Mouse (Mus musculus): ENCODE results near the gene Acad10. TPM values are rescaled to one million over a fixed set of nuclear protein-coding genes. Genes with fewer than 3 reads are reported as not detected.

Acad10 gene
- polyA plus RNA-seq, 2 experiments: 1.7 to 2.2 TPM

GRCm38 (mm10) chr5:121594714-121595313 is 65.5 kb downstream of the Acad10 start:
- H3K4me2 ChIP-seq (ENCODE audit: low read depth): peak overlapping the region; percentile 93
- H3K4me1 ChIP-seq (replicated peaks; ENCODE audit: control insufficient read depth in 2 of 2, insufficient read depth in 2 of 2, low read length in 1 of 2): peaks cover 15 to 38% of the 10 kb centered on the region in 2 experiments
- no peaks in the 10 kb centered on the region for H3K9me3 ChIP-seq (ENCODE audit: control insufficient read depth, low read length)
- no peak for DNase-seq (ENCODE audit: low read depth in 3 of 3, low spot score in 3 of 3)
- no peaks in the 10 kb centered on the region for H3K36me3 ChIP-seq (replicated peaks; ENCODE audit: control insufficient read depth, insufficient read depth, low read depth)
- H3K27me3 ChIP-seq (ENCODE audit: control insufficient read depth, insufficient read depth, low read length): no peaks in the 10 kb centered on the region
- H3K4me3 ChIP-seq (ENCODE audit: insufficient read depth in 1 of 2, low read depth in 2 of 2, low read length in 2 of 2): no peak overlapping the region; a peak in 1 of 4 replicates
- H3K9ac ChIP-seq (replicated peaks): no peak overlapping the region; the same call in 1 of the 2 replicates
- no peak overlapping the region for H3K27ac ChIP-seq
- TF ChIP-seq CTCF (IDR thresholded peaks at IDR 0.05; ENCODE audit: low read depth) (no peak), EP300 (IDR thresholded peaks at IDR 0.05; ENCODE audit: low read depth) (no peak)
- ATAC-seq (ENCODE audit: insufficient read depth): no peak
- 65% methylated on average over 6 of the region's 6 CpGs for WGBS (ENCODE audit: insufficient replicate concordance)

- WGBS (ENCODE audit: insufficient replicate concordance): 2% methylated on average over 47 of the region's 47 CpGs
- H3K9me3 ChIP-seq (ENCODE audit: control insufficient read depth, low read length): no peaks in the 10 kb centered on the region
- H3K9ac ChIP-seq (replicated peaks): peak within 1 kb of the TSS; percentile 83
- peak within 1 kb of the TSS; percentile 90 for H3K27ac ChIP-seq
- TF ChIP-seq CTCF (IDR thresholded peaks at IDR 0.05; ENCODE audit: low read depth) (peak; percentile 59), EP300 (IDR thresholded peaks at IDR 0.05; ENCODE audit: low read depth) (0 out of 2 replicates have a peak, but pooled peaks have one; percentile 12)
- ATAC-seq (ENCODE audit: insufficient read depth) (peak; percentile 91), DNase-seq (ENCODE audit: low read depth in 3 of 3, low spot score in 3 of 3) (peak; percentile 70 to 77 (median 77))
- H3K4me3 ChIP-seq (ENCODE audit: insufficient read depth in 1 of 2, low read depth in 2 of 2, low read length in 2 of 2): peak within 1 kb of the TSS; percentile 68 to 75
- H3K4me1 ChIP-seq (replicated peaks; ENCODE audit: control insufficient read depth in 2 of 2, insufficient read depth in 2 of 2, low read length in 1 of 2): peaks cover 15 to 38% of the 10 kb centered on the region in 2 experiments
- peak within 1 kb of the TSS; percentile 93 for H3K4me2 ChIP-seq (ENCODE audit: low read depth)
- no peaks in the 10 kb centered on the region for H3K36me3 ChIP-seq (replicated peaks; ENCODE audit: control insufficient read depth, insufficient read depth, low read depth)
- no peaks in the 10 kb centered on the region for H3K27me3 ChIP-seq (ENCODE audit: control insufficient read depth, insufficient read depth, low read length)
Measured at GRCm38 (mm10) chr5:121593451-121594401, 66.6 kb downstream of the Acad10 start, which contains the start of gene Aldh2. Gene Aldh2, minus strand, starts transcription at chr5:121593824.

- Histone ChIP-seq H3K9me3 (ENCODE audit: control insufficient read depth, low read length) (no peaks in the 10 kb centered on the region), H3K9ac (replicated peaks) (peak overlapping the region; percentile 83), H3K27me3 (ENCODE audit: control insufficient read depth, insufficient read depth, low read length) (no peaks in the 10 kb centered on the region), H3K4me3 (ENCODE audit: insufficient read depth in 1 of 2, low read depth in 2 of 2, low read length in 2 of 2) (peak overlapping the region; percentile 68 to 75), H3K4me2 (ENCODE audit: low read depth) (peak overlapping the region; percentile 93), H3K36me3 (replicated peaks; ENCODE audit: control insufficient read depth, insufficient read depth, low read depth) (no peaks in the 10 kb centered on the region), H3K27ac (peak overlapping the region; percentile 47; the same call in 1 of the 2 replicates), H3K4me1 (replicated peaks; ENCODE audit: control insufficient read depth in 2 of 2, insufficient read depth in 2 of 2, low read length in 1 of 2) (peaks cover 15 to 40% of the 10 kb centered on the region in 2 experiments)
- ATAC-seq (ENCODE audit: insufficient read depth) (peak; percentile 21), DNase-seq (ENCODE audit: low read depth in 3 of 3, low spot score in 3 of 3) (no peak)
- 4% methylated on average over 33 of the region's 33 CpGs for WGBS (ENCODE audit: insufficient replicate concordance)
- TF ChIP-seq CTCF (IDR thresholded peaks at IDR 0.05; ENCODE audit: low read depth): no peak
- TF ChIP-seq EP300 (IDR thresholded peaks at IDR 0.05; ENCODE audit: low read depth): no peak
Measured at GRCm38 (mm10) chr5:121592816-121593407, 67.4 kb downstream of the Acad10 start.

GRCm38 (mm10) chr5:121592064-121592815 is 68.1 kb downstream of the Acad10 start:
- no peak for TF ChIP-seq EP300 (IDR thresholded peaks at IDR 0.05; ENCODE audit: low read depth)
- TF ChIP-seq CTCF (IDR thresholded peaks at IDR 0.05; ENCODE audit: low read depth): no peak
- DNase-seq (ENCODE audit: low read depth in 3 of 3, low spot score in 3 of 3) (no peak), ATAC-seq (ENCODE audit: insufficient read depth) (no peak)
- 59% methylated on average over 11 of the region's 11 CpGs for WGBS (ENCODE audit: insufficient replicate concordance)
- Histone ChIP-seq H3K4me3 (ENCODE audit: insufficient read depth in 1 of 2, low read depth in 2 of 2, low read length in 2 of 2) (peak overlapping the region; percentile 68 to 75; a peak in 3 of 4 replicates), H3K27me3 (ENCODE audit: control insufficient read depth, insufficient read depth, low read length) (no peaks in the 10 kb centered on the region), H3K9ac (replicated peaks) (peak overlapping the region; percentile 83; the same call in 1 of the 2 replicates), H3K4me1 (replicated peaks; ENCODE audit: control insufficient read depth in 2 of 2, insufficient read depth in 2 of 2, low read length in 1 of 2) (peaks cover 15 to 43% of the 10 kb centered on the region in 2 experiments), H3K9me3 (ENCODE audit: control insufficient read depth, low read length) (no peaks in the 10 kb centered on the region), H3K27ac (no peak overlapping the region), H3K4me2 (ENCODE audit: low read depth) (peak overlapping the region; percentile 93), H3K36me3 (replicated peaks; ENCODE audit: control insufficient read depth, insufficient read depth, low read depth) (no peaks in the 10 kb centered on the region)
